Mouse (Mus musculus) lung, postnatal 0 days (tissue): Measurements from ENCODE around the gene Hspg2.

ENCODE experiments used
- CTCF ChIP-seq: IDR thresholded peaks from 2 replicates; pipeline ENCODE4 v1.5.1; 2016; ENCODE audit warnings: antibody characterized with exemption, mild to moderate bottlenecking
- EP300 ChIP-seq: IDR thresholded peaks from 2 replicates; pipeline ENCODE4 v1.6.1; 2016; ENCODE audit warnings: antibody characterized with exemption, mild to moderate bottlenecking, control low read depth

DNA sequence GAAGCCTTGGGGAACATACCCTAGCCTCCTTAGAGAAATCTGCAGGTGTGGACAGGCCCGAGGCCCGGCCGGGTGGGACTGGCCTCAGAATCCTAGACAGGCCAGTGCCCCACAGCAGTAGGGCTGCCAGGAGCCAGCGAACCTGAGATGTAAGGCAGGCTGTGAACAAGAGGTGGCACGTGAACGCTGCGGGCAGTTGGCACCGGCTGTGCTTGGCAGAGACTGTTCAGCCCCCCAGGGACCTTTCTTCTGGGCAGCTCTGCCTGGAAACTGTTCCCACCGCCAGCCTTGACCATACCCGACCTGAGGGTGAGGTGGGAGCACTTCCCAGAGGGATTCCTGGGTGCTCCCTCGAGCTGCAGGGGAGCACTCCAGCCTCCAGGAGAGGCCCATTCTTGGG, 24.0 kb downstream of the Hspg2 start:
- TF ChIP-seq CTCF (no peak), EP300 (no peak)
